Mouse (Mus musculus): ENCODE measurements around the gene Stat1. TPM values are rescaled to one million over a fixed set of nuclear protein-coding genes. Genes with fewer than 3 reads are reported as not detected.

The Stat1 gene
- polyA plus RNA-seq, 1 experiment from 2014 or later, result 20.4 TPM

- H3K9me3 ChIP-seq (replicated peaks), result no peaks in the 10 kb centered on the region
- H3K27me3 ChIP-seq, result no peaks in the 10 kb centered on the region
- ATAC-seq (replicated peaks; ENCODE audit: low FRiP score), result peak; percentile 33
- H3K9ac ChIP-seq, result peak overlapping the region; percentile 49
- H3K4me1 ChIP-seq, result peaks cover 6% of the 10 kb centered on the region
- H3K4me3 ChIP-seq (replicated peaks), result peak overlapping the region; percentile 47
- WGBS, result 22% methylated on average over 7 of the region's 7 CpGs
- H3K4me2 ChIP-seq, result peak overlapping the region; percentile 76
- H3K36me3 ChIP-seq, result no peaks in the 10 kb centered on the region
- H3K27ac ChIP-seq, result peak overlapping the region; percentile 78
Measured at GRCm38 (mm10) chr1:52113067-52113665, 6.1 kb upstream of the Stat1 start.

- Histone ChIP-seq H3K4me2 (peak overlapping the region; percentile 76), H3K36me3 (no peaks in the 10 kb centered on the region), H3K4me3 (replicated peaks) (peak overlapping the region; percentile 47), H3K4me1 (peaks cover 6% of the 10 kb centered on the region), H3K27me3 (no peaks in the 10 kb centered on the region), H3K9ac (peak overlapping the region; percentile 49), H3K9me3 (replicated peaks) (no peaks in the 10 kb centered on the region), H3K27ac (peak overlapping the region; percentile 78)
- peak; percentile 98 for ATAC-seq (replicated peaks; ENCODE audit: low FRiP score)
- under 1% methylated on average over 32 of the region's 32 CpGs for WGBS
Measured at GRCm38 (mm10) chr1:52113666-52114069, 5.6 kb upstream of the Stat1 start.

GRCm38 (mm10) chr1:52116441-52116840, 2.8 kb upstream of the Stat1 start:
- Histone ChIP-seq H3K9me3 (replicated peaks) (no peaks in the 10 kb centered on the region), H3K36me3 (no peaks in the 10 kb centered on the region), H3K4me1 (peaks cover 16% of the 10 kb centered on the region), H3K4me2 (no peak overlapping the region), H3K4me3 (replicated peaks) (no peak overlapping the region), H3K27ac (no peak overlapping the region), H3K9ac (no peak overlapping the region), H3K27me3 (no peaks in the 10 kb centered on the region)
- WGBS, result 76% methylated on average over 3 of the region's 3 CpGs
- ATAC-seq (replicated peaks; ENCODE audit: low FRiP score), result no peak

- no peak for ATAC-seq (replicated peaks; ENCODE audit: low FRiP score)
- Histone ChIP-seq H3K9me3 (replicated peaks) (no peaks in the 10 kb centered on the region), H3K4me2 (no peak overlapping the region), H3K36me3 (no peaks in the 10 kb centered on the region), H3K4me1 (peaks cover 16% of the 10 kb centered on the region), H3K27me3 (no peaks in the 10 kb centered on the region), H3K9ac (no peak overlapping the region), H3K4me3 (replicated peaks) (no peak overlapping the region), H3K27ac (no peak overlapping the region)
- WGBS, result 83% methylated on average over 1 of the region's 1 CpGs
Measured at GRCm38 (mm10) chr1:52117777-52118176, 1.5 kb upstream of the Stat1 start.

GRCm38 (mm10) chr1:52119691-52120090, 451 bp downstream of the Stat1 start:
- peak overlapping the region; percentile 87 for H3K4me2 ChIP-seq
- H3K9me3 ChIP-seq (replicated peaks), result no peaks in the 10 kb centered on the region
- no peaks in the 10 kb centered on the region; the same call in 1 of the 2 replicates for H3K36me3 ChIP-seq
- H3K4me3 ChIP-seq (replicated peaks), result peak overlapping the region; percentile 94
- H3K27ac ChIP-seq, result peak overlapping the region; percentile 56; the same call in 1 of the 2 replicates
- WGBS, result under 1% methylated on average over 20 of the region's 20 CpGs
- ATAC-seq (replicated peaks; ENCODE audit: low FRiP score), result no peak; the same call in 1 of the 2 replicates
- H3K27me3 ChIP-seq, result no peaks in the 10 kb centered on the region
- H3K9ac ChIP-seq, result peak overlapping the region; percentile 70
- H3K4me1 ChIP-seq, result peaks cover 10% of the 10 kb centered on the region

- WGBS, result 27% methylated on average over 10 of the region's 10 CpGs
- no peaks in the 10 kb centered on the region for H3K27me3 ChIP-seq
- ATAC-seq (replicated peaks; ENCODE audit: low FRiP score), result no peak
- H3K4me2 ChIP-seq, result peak overlapping the region; percentile 87
- H3K4me1 ChIP-seq, result peaks cover 10% of the 10 kb centered on the region
- no peak overlapping the region for H3K27ac ChIP-seq
- no peaks in the 10 kb centered on the region; the same call in 1 of the 2 replicates for H3K36me3 ChIP-seq
- H3K9me3 ChIP-seq (replicated peaks), result no peaks in the 10 kb centered on the region
- 0 out of 2 replicates have a peak overlapping the region, but pooled peaks have one; percentile 70 for H3K9ac ChIP-seq
- peak overlapping the region; percentile 94 for H3K4me3 ChIP-seq (replicated peaks)
Measured at GRCm38 (mm10) chr1:52120191-52120590, 951 bp downstream of the Stat1 start.

- Histone ChIP-seq H3K9me3 (replicated peaks) (no peaks in the 10 kb centered on the region), H3K4me2 (no peak overlapping the region), H3K27ac (no peak overlapping the region), H3K4me1 (peaks cover 10% of the 10 kb centered on the region), H3K27me3 (no peaks in the 10 kb centered on the region), H3K9ac (no peak overlapping the region), H3K4me3 (replicated peaks) (no peak overlapping the region), H3K36me3 (peaks cover under 1% of the 10 kb centered on the region; the same call in 1 of the 2 replicates)
- WGBS, result 89% methylated on average over 3 of the region's 3 CpGs
- no peak for ATAC-seq (replicated peaks; ENCODE audit: low FRiP score)
Measured at GRCm38 (mm10) chr1:52121052-52121451, 1.8 kb downstream of the Stat1 start.

- peaks cover 9% of the 10 kb centered on the region for H3K4me1 ChIP-seq
- no peaks in the 10 kb centered on the region for H3K9me3 ChIP-seq (replicated peaks)
- no peaks in the 10 kb centered on the region for H3K27me3 ChIP-seq
- H3K4me2 ChIP-seq, result no peak overlapping the region
- H3K4me3 ChIP-seq (replicated peaks), result no peak overlapping the region
- peaks cover 12% of the 10 kb centered on the region for H3K36me3 ChIP-seq
- no peak for ATAC-seq (replicated peaks; ENCODE audit: low FRiP score)
- no peak overlapping the region for H3K9ac ChIP-seq
- no peak overlapping the region for H3K27ac ChIP-seq
- 75% methylated on average over 3 of the region's 3 CpGs for WGBS
Measured at GRCm38 (mm10) chr1:52124818-52125217, 5.6 kb downstream of the Stat1 start.

- H3K9ac ChIP-seq, result no peak overlapping the region
- H3K36me3 ChIP-seq, result peaks cover 12% of the 10 kb centered on the region
- no peak for ATAC-seq (replicated peaks; ENCODE audit: low FRiP score)
- WGBS, result 93% methylated on average over 6 of the region's 6 CpGs
- H3K4me2 ChIP-seq, result no peak overlapping the region
- H3K27me3 ChIP-seq, result no peaks in the 10 kb centered on the region
- H3K4me3 ChIP-seq (replicated peaks), result no peak overlapping the region
- no peaks in the 10 kb centered on the region for H3K4me1 ChIP-seq
- no peak overlapping the region for H3K27ac ChIP-seq
- no peaks in the 10 kb centered on the region for H3K9me3 ChIP-seq (replicated peaks)
Measured at GRCm38 (mm10) chr1:52127350-52127749, 8.1 kb downstream of the Stat1 start.

GRCm38 (mm10) chr1:52129794-52130193, 10.6 kb downstream of the Stat1 start:
- Histone ChIP-seq H3K4me2 (no peak overlapping the region), H3K9ac (no peak overlapping the region), H3K36me3 (peaks cover 17% of the 10 kb centered on the region), H3K9me3 (replicated peaks) (no peaks in the 10 kb centered on the region), H3K4me3 (replicated peaks) (no peak overlapping the region), H3K27ac (no peak overlapping the region), H3K27me3 (no peaks in the 10 kb centered on the region), H3K4me1 (no peaks in the 10 kb centered on the region)
- ATAC-seq (replicated peaks; ENCODE audit: low FRiP score), result no peak
- WGBS, result 44% methylated on average over 6 of the region's 6 CpGs

- Histone ChIP-seq H3K9me3 (replicated peaks) (no peaks in the 10 kb centered on the region), H3K4me2 (no peak overlapping the region), H3K27me3 (no peaks in the 10 kb centered on the region), H3K4me1 (no peaks in the 10 kb centered on the region), H3K9ac (no peak overlapping the region), H3K4me3 (replicated peaks) (no peak overlapping the region), H3K36me3 (peaks cover 10% of the 10 kb centered on the region), H3K27ac (no peak overlapping the region)
- no peak for ATAC-seq (replicated peaks; ENCODE audit: low FRiP score)
- 82% methylated on average over 11 of the region's 11 CpGs for WGBS
Measured at GRCm38 (mm10) chr1:52131787-52132377, 12.6 kb downstream of the Stat1 start.

- H3K27me3 ChIP-seq, result no peaks in the 10 kb centered on the region
- peaks cover 13% of the 10 kb centered on the region for H3K36me3 ChIP-seq
- no peaks in the 10 kb centered on the region for H3K9me3 ChIP-seq (replicated peaks)
- H3K9ac ChIP-seq, result no peak overlapping the region
- no peak for ATAC-seq (replicated peaks; ENCODE audit: low FRiP score)
- no peak overlapping the region for H3K4me3 ChIP-seq (replicated peaks)
- 84% methylated on average over 8 of the region's 8 CpGs for WGBS
- no peaks in the 10 kb centered on the region for H3K4me1 ChIP-seq
- H3K4me2 ChIP-seq, result no peak overlapping the region
- H3K27ac ChIP-seq, result no peak overlapping the region
Measured at GRCm38 (mm10) chr1:52133254-52133653, 14.0 kb downstream of the Stat1 start.
